Mouse (Mus musculus): Measurements from ENCODE around the gene Spg7.

- TF ChIP-seq POLR2AphosphoS2 (IDR thresholded peaks at IDR 0.05; ENCODE audit: insufficient read length, low read depth) (peak; percentile 95), POLR2A (IDR thresholded peaks at IDR 0.05; ENCODE audit: insufficient read length, low read depth) (peak; percentile 93), MAX (IDR thresholded peaks at IDR 0.05; ENCODE audit: low read depth) (no peak), CEBPB (IDR thresholded peaks at IDR 0.05; ENCODE audit: insufficient read depth, poor library complexity, severe bottlenecking) (no peak), TCF12 (IDR thresholded peaks at IDR 0.05; ENCODE audit: insufficient read depth, poor library complexity, severe bottlenecking) (no peak), E2F4 (IDR thresholded peaks at IDR 0.05; ENCODE audit: insufficient read depth) (no peak), USF1 (IDR thresholded peaks at IDR 0.05; ENCODE audit: low read depth) (no peak), MYOG (IDR thresholded peaks at IDR 0.05; ENCODE audit: control insufficient read depth in 1 of 3, insufficient read depth in 1 of 3, insufficient read length in 2 of 3, low read depth in 2 of 3) (peak in 1 of 3 experiments; percentile 1), MYOD1 (IDR thresholded peaks at IDR 0.05; ENCODE audit: control insufficient read depth in 1 of 3, insufficient read length in 2 of 3, low read depth in 2 of 3) (no peak), SRF (IDR thresholded peaks at IDR 0.05; ENCODE audit: control insufficient read depth, insufficient read length, low read depth) (no peak)
Measured at GRCm38 (mm10) chr8:123101735-123102685, 39.3 kb downstream of the Spg7 start, which contains the start of gene Rpl13.

Data from myocyte (in vitro differentiated cells).